Mouse (Mus musculus): ENCODE results near the gene Ptprj.
"Not testable (repeated sequence)": the region's sequence is repeated elsewhere in the genome, so short reads cannot be mapped to it uniquely, and the experiment has no call there.

GRCm38 (mm10) chr2:90398633-90399107 is 181.8 kb downstream of the Ptprj start, which contains the start of gene Olfr1274-ps:
- not testable (repeated sequence) for TF ChIP-seq CTCF (IDR thresholded peaks at IDR 0.05; ENCODE audit: control insufficient read depth, insufficient read depth, low read length); POLR2A (IDR thresholded peaks at IDR 0.05; ENCODE audit: borderline replicate concordance, control insufficient read depth, low read depth, low read length)

Measured in bone marrow, adult 2 months (tissue).